Mouse (Mus musculus) central nervous system, embryonic 11.5 days (tissue): ENCODE results near the gene Irf2. TPM values are rescaled to one million over a fixed set of nuclear protein-coding genes. Genes with fewer than 3 reads are reported as not detected.

Experiments
- polyA plus RNA-seq: library from polyadenylated mRNA; depleted of rRNA; stranded (reverse); fragments of >200 nt; gene quantifications from 2 replicates; pipeline ENCODE4 v1.2.3, GENCODE M21; 2012; rRNA removed

Irf2 gene
- 8.4 and 9.1 TPM in 2 replicates for polyA plus RNA-seq

GRCm38 (mm10) chr8:46739003-46739949 lies at the start of gene Irf2:
TSS of gene Irf2 (plus strand) at chr8:46739732.

Other genes with a start within 250 kb of the Irf2 start
- gene Cenpu, start 187.7 kb upstream of the Irf2 start, polyA plus RNA-seq = 17.1 and 29.1 TPM in 2 replicates
- gene Primpol, start 122.5 kb upstream of the Irf2 start, polyA plus RNA-seq = 5.6 and 8.1 TPM in 2 replicates
- gene Casp3, start 122.4 kb upstream of the Irf2 start, polyA plus RNA-seq = 106 and 108 TPM in 2 replicates
- 0.17 and 0.27 TPM in 2 replicates for gene Enpp6, start 247.2 kb downstream of the Irf2 start, polyA plus RNA-seq